Mouse (Mus musculus) forebrain, embryonic 16.5 days (tissue): ENCODE measurements around the gene Apoe. TPM values are rescaled to one million over a fixed set of nuclear protein-coding genes. Genes with fewer than 3 reads are reported as not detected.

Source experiments
- ATAC-seq: fragments of 200-750 bp; cut with Nextera tagmentation; 2 replicates; pipeline ENCODE4 v1.8.0; 2017; ENCODE audit warnings: mild to moderate bottlenecking, moderate library complexity
- H3K27ac ChIP-seq: fragments of 300-500 bp; sonication (generic); 2 replicates; pipeline ENCODE4 v1.5.1; 2014; ENCODE audit warnings: low read length, control low read depth
- H3K27me3 ChIP-seq: fragments of 300-500 bp; sonication (generic); replicated peaks from 2 replicates; pipeline ENCODE4 v1.6.1; 2014; ENCODE audit warnings: low read length; ENCODE audit not compliant: control insufficient read depth, insufficient read depth
- H3K36me3 ChIP-seq: fragments of 300-500 bp; sonication (generic); 2 replicates; pipeline ENCODE4 v1.6.1; 2014; ENCODE audit not compliant: control insufficient read depth, insufficient read depth
- H3K4me1 ChIP-seq: fragments of 300-500 bp; sonication (generic); replicated peaks from 2 replicates; pipeline ENCODE4 v1.6.1; 2014; ENCODE audit warnings: low read length; ENCODE audit not compliant: control insufficient read depth, insufficient read depth
- H3K4me2 ChIP-seq: fragments of 300-500 bp; sonication (generic); 2 replicates; pipeline ENCODE4 v1.6.1; 2014; ENCODE audit warnings: mild to moderate bottlenecking, low read length, control low read depth
- H3K4me3 ChIP-seq: fragments of 300-500 bp; sonication (generic); replicated peaks from 2 replicates; pipeline ENCODE4 v1.5.1; 2014; ENCODE audit warnings: mild to moderate bottlenecking, low read length, control low read depth
- H3K9ac ChIP-seq: fragments of 300-500 bp; sonication (generic); replicated peaks from 2 replicates; pipeline ENCODE4 v1.6.1; 2014; ENCODE audit warnings: low read depth, low read length, control low read depth
- H3K9me3 ChIP-seq: fragments of 300-500 bp; sonication (generic); 2 replicates; pipeline ENCODE4 v1.6.1; 2016; ENCODE audit warnings: low read length; ENCODE audit not compliant: control insufficient read depth
- WGBS: fragments of 180-500 bp; shearing (Covaris S2); extraction: QIAGEN DNeasy Blood & Tissue Kit; methylation state at CpG from one replicate; pipeline ENCODE4 v1.1.7; 2014; 5-methylcytosine and 5-hydroxymethylcytosine counted together
- polyA plus RNA-seq: library from polyadenylated mRNA; unstranded; fragments of >200 nt; fragmentation: Nextera tagmentation; extraction: Ambion mirVana; gene quantifications from 2 replicates; pipeline ENCODE4 v1.2.1, GENCODE M21; 2015

The Apoe gene
- polyA plus RNA-seq, 1 experiment from 2014 or later: 269 TPM

GRCm38 (mm10) chr7:19717346-19717745, 18.4 kb upstream of the Apoe start:
- 87% methylated on average over 4 of the region's 4 CpGs for whole genome bisulfite sequencing
- no peaks in the 10 kb centered on the region for H3K27me3 ChIP-seq
- no peak overlapping the region for H3K27ac ChIP-seq
- H3K9ac ChIP-seq: no peak overlapping the region
- peaks cover 17% of the 10 kb centered on the region for H3K4me1 ChIP-seq
- no peaks in the 10 kb centered on the region; the same call in 1 of the 2 replicates for H3K36me3 ChIP-seq
- no peak overlapping the region for H3K4me2 ChIP-seq
- no peaks in the 10 kb centered on the region for H3K9me3 ChIP-seq
- no peak overlapping the region for H3K4me3 ChIP-seq
- ATAC-seq: no peak

GRCm38 (mm10) chr7:19716822-19717221, 17.8 kb upstream of the Apoe start:
- Histone ChIP-seq H3K4me2 (peak overlapping the region; percentile 75; the same call in 1 of the 2 replicates), H3K36me3 (no peaks in the 10 kb centered on the region; the same call in 1 of the 2 replicates), H3K4me1 (peaks cover 17% of the 10 kb centered on the region), H3K4me3 (no peak overlapping the region), H3K9ac (no peak overlapping the region), H3K9me3 (no peaks in the 10 kb centered on the region), H3K27ac (peak overlapping the region; percentile 91), H3K27me3 (no peaks in the 10 kb centered on the region)
- WGBS: 88% methylated on average over 2 of the region's 2 CpGs
- ATAC-seq: no peak

GRCm38 (mm10) chr7:19716055-19716682, 17.2 kb upstream of the Apoe start:
- peak overlapping the region; percentile 53 for H3K9ac ChIP-seq
- H3K4me1 ChIP-seq: peaks cover 17% of the 10 kb centered on the region
- H3K4me3 ChIP-seq: peak overlapping the region; percentile 47
- 6% methylated on average over 18 of the region's 18 CpGs for WGBS
- H3K27me3 ChIP-seq: no peaks in the 10 kb centered on the region
- no peaks in the 10 kb centered on the region; the same call in 1 of the 2 replicates for H3K36me3 ChIP-seq
- no peak for ATAC-seq
- H3K27ac ChIP-seq: peak overlapping the region; percentile 91
- H3K9me3 ChIP-seq: no peaks in the 10 kb centered on the region
- peak overlapping the region; percentile 75 for H3K4me2 ChIP-seq

GRCm38 (mm10) chr7:19715239-19716054, 16.5 kb upstream of the Apoe start, which contains the start of gene Tomm40:
Gene Tomm40, minus strand, starts transcription at chr7:19715438.
- H3K9me3 ChIP-seq: no peaks in the 10 kb centered on the region
- H3K4me3 ChIP-seq: peak within 1 kb of the TSS; percentile 94
- H3K27ac ChIP-seq: peak within 1 kb of the TSS; percentile 91
- peak within 1 kb of the TSS; percentile 96 for H3K4me2 ChIP-seq
- peaks cover 17% of the 10 kb centered on the region for H3K4me1 ChIP-seq
- peaks cover 1% of the 10 kb centered on the region; the same call in 1 of the 2 replicates for H3K36me3 ChIP-seq
- under 1% methylated on average over 56 of the region's 59 CpGs for WGBS
- ATAC-seq: peak; percentile 97
- H3K9ac ChIP-seq: peak within 1 kb of the TSS; percentile 90
- no peaks in the 10 kb centered on the region for H3K27me3 ChIP-seq

GRCm38 (mm10) chr7:19714836-19715235, 15.8 kb upstream of the Apoe start:
- peak overlapping the region; percentile 62 for H3K27ac ChIP-seq
- H3K4me3 ChIP-seq: peak overlapping the region; percentile 94
- H3K36me3 ChIP-seq: peaks cover 3% of the 10 kb centered on the region; the same call in 1 of the 2 replicates
- H3K4me1 ChIP-seq: peaks cover 17% of the 10 kb centered on the region
- H3K9me3 ChIP-seq: no peaks in the 10 kb centered on the region
- WGBS: under 1% methylated on average over 39 of the region's 39 CpGs
- no peaks in the 10 kb centered on the region for H3K27me3 ChIP-seq
- no peak for ATAC-seq
- peak overlapping the region; percentile 96 for H3K4me2 ChIP-seq
- peak overlapping the region; percentile 90 for H3K9ac ChIP-seq

GRCm38 (mm10) chr7:19713598-19713997, 14.6 kb upstream of the Apoe start:
- Histone ChIP-seq H3K9ac (no peak overlapping the region), H3K36me3 (peaks cover 8% of the 10 kb centered on the region; the same call in 1 of the 2 replicates), H3K4me1 (peaks cover 17% of the 10 kb centered on the region), H3K9me3 (no peaks in the 10 kb centered on the region), H3K27ac (no peak overlapping the region), H3K27me3 (no peaks in the 10 kb centered on the region), H3K4me3 (no peak overlapping the region), H3K4me2 (no peak overlapping the region)
- ATAC-seq: no peak
- 87% methylated on average over 9 of the region's 9 CpGs for WGBS

- H3K36me3 ChIP-seq: peaks cover 8% of the 10 kb centered on the region; the same call in 1 of the 2 replicates
Measured at GRCm38 (mm10) chr7:19713196-19713595, 14.2 kb upstream of the Apoe start.

GRCm38 (mm10) chr7:19712414-19712813, 13.4 kb upstream of the Apoe start:
- 72% methylated on average over 4 of the region's 4 CpGs for WGBS
- Histone ChIP-seq H3K27me3 (no peaks in the 10 kb centered on the region), H3K9me3 (no peaks in the 10 kb centered on the region), H3K4me2 (no peak overlapping the region), H3K36me3 (peaks cover 11% of the 10 kb centered on the region; the same call in 1 of the 2 replicates), H3K4me1 (peaks cover 17% of the 10 kb centered on the region), H3K27ac (no peak overlapping the region), H3K9ac (no peak overlapping the region), H3K4me3 (no peak overlapping the region)
- no peak for ATAC-seq

More at GRCm38 (mm10) chr7:19713196-19713595, 14.2 kb upstream of the Apoe start:
- no peak overlapping the region for H3K4me2 ChIP-seq
- whole genome bisulfite sequencing: 57% methylated on average over 4 of the region's 4 CpGs
- no peak overlapping the region for H3K9ac ChIP-seq
- ATAC-seq: no peak
- no peak overlapping the region for H3K4me3 ChIP-seq
- H3K27ac ChIP-seq: no peak overlapping the region
- no peaks in the 10 kb centered on the region for H3K9me3 ChIP-seq
- H3K27me3 ChIP-seq: no peaks in the 10 kb centered on the region
- H3K4me1 ChIP-seq: peaks cover 17% of the 10 kb centered on the region

- Histone ChIP-seq H3K9ac (no peak overlapping the region), H3K27ac (no peak overlapping the region), H3K4me2 (no peak overlapping the region), H3K9me3 (no peaks in the 10 kb centered on the region), H3K36me3 (peaks cover 14% of the 10 kb centered on the region; the same call in 1 of the 2 replicates), H3K27me3 (no peaks in the 10 kb centered on the region), H3K4me1 (peaks cover 9% of the 10 kb centered on the region), H3K4me3 (no peak overlapping the region)
- 94% methylated on average over 10 of the region's 10 CpGs for WGBS
- no peak for ATAC-seq
Measured at GRCm38 (mm10) chr7:19710650-19711049, 11.7 kb upstream of the Apoe start.
